Mouse (Mus musculus) lung, embryonic 16.5 days (tissue): Measurements from ENCODE around the gene Dnase2b. TPM values are rescaled to one million over a fixed set of nuclear protein-coding genes. Genes with fewer than 3 reads are reported as not detected.

Experiments
- ATAC-seq: fragments of 200-750 bp; cut with Nextera tagmentation; 2 replicates; pipeline ENCODE4 v1.8.0; 2017; ENCODE audit warnings: low read depth, mild to moderate bottlenecking, moderate library complexity
- H3K27ac ChIP-seq: fragments of 300-500 bp; sonication (generic); 2 replicates; pipeline ENCODE4 v1.5.1; 2014; ENCODE audit warnings: mild to moderate bottlenecking, control low read depth, low read length
- H3K27me3 ChIP-seq: fragments of 300-500 bp; sonication (generic); 2 replicates; pipeline ENCODE4 v1.6.1; 2014; ENCODE audit warnings: low read depth, low read length, mixed read lengths; ENCODE audit not compliant: control insufficient read depth, insufficient read depth
- H3K36me3 ChIP-seq: fragments of 300-500 bp; sonication (generic); 2 replicates; pipeline ENCODE4 v1.6.1; 2014; ENCODE audit warnings: low read length; ENCODE audit not compliant: control insufficient read depth, insufficient read depth
- H3K4me1 ChIP-seq: fragments of 300-500 bp; sonication (generic); replicated peaks from 2 replicates; pipeline ENCODE4 v1.6.1; 2014; ENCODE audit warnings: low read length, mixed read lengths; ENCODE audit not compliant: control insufficient read depth, insufficient read depth
- H3K4me2 ChIP-seq: fragments of 300-500 bp; sonication (generic); 2 replicates; pipeline ENCODE4 v1.6.1; 2014; ENCODE audit warnings: low read depth, low read length, control low read depth
- H3K4me3 ChIP-seq: fragments of 300-500 bp; sonication (generic); 2 replicates; pipeline ENCODE4 v1.5.1; 2014; ENCODE audit warnings: mild to moderate bottlenecking, low read length, control low read depth
- H3K9ac ChIP-seq: fragments of 300-500 bp; sonication (generic); 2 replicates; pipeline ENCODE4 v1.6.1; 2014; ENCODE audit warnings: low read length, control low read depth
- H3K9me3 ChIP-seq: fragments of 300-500 bp; sonication (generic); 2 replicates; pipeline ENCODE4 v1.6.1; 2016; ENCODE audit warnings: low read length; ENCODE audit not compliant: control insufficient read depth
- WGBS: fragments of 180-500 bp; shearing (Covaris S2); extraction: QIAGEN DNeasy Blood & Tissue Kit; methylation state at CpG from one replicate; pipeline ENCODE4 v1.1.7; 2014; 5-methylcytosine and 5-hydroxymethylcytosine counted together
- polyA plus RNA-seq: library from polyadenylated mRNA; unstranded; fragments of >200 nt; fragmentation: Nextera tagmentation; extraction: Ambion mirVana; gene quantifications from 2 replicates; pipeline ENCODE4 v1.2.1, GENCODE M21; 2015

The Dnase2b gene
- polyA plus RNA-seq: 0.10 TPM in 1 of 2 replicates, not detected in the other

DNA sequence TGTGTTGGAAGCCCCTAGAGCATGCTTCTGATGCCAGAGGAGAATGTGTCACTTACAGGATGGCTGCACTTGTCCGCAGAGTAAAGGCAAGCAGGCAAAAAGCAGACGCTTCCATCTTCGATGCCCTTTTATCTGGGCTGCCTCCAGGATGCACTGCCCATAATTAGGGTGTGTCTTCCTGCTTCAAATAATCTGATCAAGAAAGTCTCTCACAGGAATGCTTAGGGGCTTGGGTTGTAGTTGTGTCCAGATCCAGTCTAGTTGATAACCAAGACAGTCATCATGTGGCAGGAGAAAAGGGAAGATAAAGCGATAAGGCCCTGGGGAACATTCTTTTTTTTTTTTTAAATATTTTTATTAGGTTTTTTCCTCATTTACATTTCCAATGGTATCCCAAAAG is at the start of gene Dnase2b:
Gene Dnase2b, minus strand, starts transcription at position 101 of the 400 bp plus-strand sequence.
- 85% methylated on average over 4 of the region's 4 CpGs for WGBS
- Histone ChIP-seq H3K36me3 (no peaks in the 10 kb centered on the region), H3K4me3 (no peak within 1 kb of the TSS), H3K9ac (no peak within 1 kb of the TSS), H3K4me2 (no peak within 1 kb of the TSS), H3K9me3 (no peaks in the 10 kb centered on the region), H3K27ac (no peak within 1 kb of the TSS), H3K27me3 (no peaks in the 10 kb centered on the region), H3K4me1 (no peaks in the 10 kb centered on the region)
- ATAC-seq: no peak

DNA sequence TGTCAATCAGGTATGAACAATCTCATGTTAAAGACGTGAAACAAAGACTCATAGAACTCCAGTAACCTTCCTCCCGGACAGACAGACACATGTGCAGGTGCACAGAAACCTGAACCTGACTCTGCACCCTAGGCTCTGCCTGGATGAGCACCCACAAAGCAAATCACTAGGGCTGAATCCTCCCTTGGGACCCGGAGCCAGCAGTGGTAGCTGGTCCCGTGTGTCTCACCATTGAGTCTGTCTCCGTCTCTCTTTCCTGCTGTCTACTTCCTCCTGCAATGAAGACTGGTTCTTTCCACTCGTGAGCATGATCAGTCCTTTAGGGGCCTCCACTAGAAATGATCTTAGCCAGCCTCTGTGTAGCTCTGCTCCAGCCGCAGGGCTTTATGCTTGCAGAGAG is 46.5 kb upstream of the Dnase2b start:
- Histone ChIP-seq H3K9me3 (no peaks in the 10 kb centered on the region), H3K9ac (no peak overlapping the region), H3K4me2 (no peak overlapping the region), H3K36me3 (no peaks in the 10 kb centered on the region), H3K4me1 (no peaks in the 10 kb centered on the region), H3K27me3 (no peaks in the 10 kb centered on the region), H3K27ac (no peak overlapping the region), H3K4me3 (no peak overlapping the region)
- 73% methylated on average over 7 of the region's 7 CpGs for WGBS
- ATAC-seq: no peak

DNA sequence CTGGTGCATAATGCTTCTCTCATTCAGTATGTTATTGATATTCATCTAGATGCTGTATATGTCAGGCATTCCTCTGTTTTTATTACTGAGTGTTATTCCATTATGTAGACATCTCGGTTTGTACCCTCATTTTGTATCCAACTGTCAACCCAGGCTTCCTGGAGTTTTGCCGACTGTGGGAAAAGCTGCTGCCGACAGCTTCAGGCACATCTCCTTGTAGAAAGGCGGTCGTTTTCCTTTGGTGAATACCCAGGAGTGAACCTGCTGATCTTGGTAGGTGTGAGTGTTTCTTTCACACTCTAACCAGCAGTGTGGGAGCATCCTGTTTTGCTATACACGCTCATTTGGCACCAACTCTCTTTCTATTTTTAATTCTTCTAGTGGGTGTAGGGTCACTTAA is 45.6 kb upstream of the Dnase2b start:
- Histone ChIP-seq H3K4me1 (no peaks in the 10 kb centered on the region), H3K36me3 (no peaks in the 10 kb centered on the region), H3K4me2 (no peak overlapping the region), H3K9ac (no peak overlapping the region), H3K27me3 (no peaks in the 10 kb centered on the region), H3K4me3 (no peak overlapping the region), H3K27ac (no peak overlapping the region), H3K9me3 (no peaks in the 10 kb centered on the region)
- 42% methylated on average over 6 of the region's 6 CpGs for WGBS
- ATAC-seq: no peak

DNA sequence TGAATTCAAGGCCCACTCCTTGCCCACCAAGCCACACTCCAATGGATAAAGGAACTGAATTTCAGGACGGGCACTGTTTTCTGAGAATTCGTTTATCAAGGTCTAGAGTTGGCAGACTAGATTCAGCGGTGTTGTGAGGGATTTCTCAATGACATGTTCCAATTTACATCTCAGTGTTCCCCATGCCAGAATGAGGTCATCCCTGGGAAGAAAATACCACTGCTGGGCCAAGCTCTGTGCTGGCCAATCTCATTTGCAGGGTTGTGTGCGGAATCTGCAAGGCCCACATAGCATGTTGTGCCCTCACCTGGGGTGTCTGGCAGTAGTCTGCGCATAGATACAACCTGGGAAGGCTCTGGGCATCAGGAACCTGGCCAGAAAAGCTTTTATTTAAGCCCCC is 43.9 kb upstream of the Dnase2b start:
- no peak for ATAC-seq
- no peaks in the 10 kb centered on the region for H3K9me3 ChIP-seq
- 90% methylated on average over 5 of the region's 5 CpGs for WGBS

DNA sequence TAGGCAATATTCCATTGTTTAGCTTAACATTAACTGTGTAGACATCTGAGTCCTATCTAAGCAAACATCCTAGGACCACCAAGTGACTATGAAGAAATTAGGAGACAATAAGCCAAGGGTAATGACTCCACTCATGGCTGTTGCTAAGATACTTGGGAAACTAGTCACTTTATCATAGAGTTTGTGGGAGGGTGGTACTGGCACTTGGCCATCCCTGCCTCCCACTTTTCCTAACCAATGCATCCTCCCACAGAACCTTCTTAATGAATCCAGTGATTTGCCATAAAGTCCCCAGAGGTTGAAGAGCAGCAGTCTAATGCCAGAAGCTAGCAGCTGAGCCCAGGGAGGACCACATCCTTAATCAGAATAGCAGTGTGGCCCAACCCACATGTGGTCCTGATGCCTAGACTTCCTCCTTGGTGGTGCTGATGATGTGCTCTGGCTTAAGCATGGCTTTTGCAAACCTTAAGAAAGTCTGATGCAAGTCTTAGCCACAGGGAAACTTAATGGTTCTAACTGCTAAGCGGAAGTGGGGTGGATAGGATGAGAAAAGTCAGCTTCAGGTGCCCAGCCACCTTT is 42.8 kb upstream of the Dnase2b start:
- Histone ChIP-seq H3K4me3 (no peak overlapping the region), H3K9me3 (no peaks in the 10 kb centered on the region), H3K4me1 (peaks cover 3% of the 10 kb centered on the region; the same call in 1 of the 2 replicates), H3K36me3 (no peaks in the 10 kb centered on the region), H3K27ac (no peak overlapping the region), H3K4me2 (no peak overlapping the region), H3K27me3 (no peaks in the 10 kb centered on the region), H3K9ac (no peak overlapping the region)
- no peak for ATAC-seq
- 96% methylated on average over 1 of the region's 1 CpGs for WGBS

More for the DNA sequence above, 43.9 kb upstream of the Dnase2b start:
- Histone ChIP-seq H3K4me1 (no peaks in the 10 kb centered on the region), H3K27ac (no peak overlapping the region), H3K36me3 (no peaks in the 10 kb centered on the region), H3K9ac (no peak overlapping the region), H3K27me3 (no peaks in the 10 kb centered on the region), H3K4me2 (no peak overlapping the region), H3K4me3 (no peak overlapping the region)

DNA sequence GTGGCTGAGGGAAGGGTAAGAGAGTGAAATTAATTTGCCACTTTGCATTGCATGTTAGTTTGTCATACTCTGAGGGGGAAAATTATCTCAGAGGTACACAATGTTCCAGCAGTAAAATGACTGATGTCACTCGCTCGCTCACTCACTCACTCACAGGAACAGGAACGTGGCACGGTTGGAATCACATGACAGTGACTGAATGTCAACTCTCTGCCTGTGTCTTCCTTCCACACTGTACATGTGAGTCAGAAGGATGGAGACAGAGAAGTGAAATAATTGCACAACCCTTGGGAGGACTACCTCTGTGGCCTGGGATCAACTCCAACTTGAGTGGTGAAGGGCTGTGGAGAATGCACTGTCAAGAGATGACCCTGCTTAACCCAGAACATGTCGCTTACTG is 42.0 kb upstream of the Dnase2b start:
- no peaks in the 10 kb centered on the region for H3K27me3 ChIP-seq
- no peak overlapping the region for H3K27ac ChIP-seq
- 78% methylated on average over 5 of the region's 5 CpGs for WGBS
- no peak overlapping the region for H3K4me3 ChIP-seq
- peaks cover 3% of the 10 kb centered on the region; the same call in 1 of the 2 replicates for H3K4me1 ChIP-seq
- no peak for ATAC-seq
- no peak overlapping the region for H3K4me2 ChIP-seq
- H3K9ac ChIP-seq: no peak overlapping the region
- H3K9me3 ChIP-seq: no peaks in the 10 kb centered on the region
- no peaks in the 10 kb centered on the region for H3K36me3 ChIP-seq

DNA sequence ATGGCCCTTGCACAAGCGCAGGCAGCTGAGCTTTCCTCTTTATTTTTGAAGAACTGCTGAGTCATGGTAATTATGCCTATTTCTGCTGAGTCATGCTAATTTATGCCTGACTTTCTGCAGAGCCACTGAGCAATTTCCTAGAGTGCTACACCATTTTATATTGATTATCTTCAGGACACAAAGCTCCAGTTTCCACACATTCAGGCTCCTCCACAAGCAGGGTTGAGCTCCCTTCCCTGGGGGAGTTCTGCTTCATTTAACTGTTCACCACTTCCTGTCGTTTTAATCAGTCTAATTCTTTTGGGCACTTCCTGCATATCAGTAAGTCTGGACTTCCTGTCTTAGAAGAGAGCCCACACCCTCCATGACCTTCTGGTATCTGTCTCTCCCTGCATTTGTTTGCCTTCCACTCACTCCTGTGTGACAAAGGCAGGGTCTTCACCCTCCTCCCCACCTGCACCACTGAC is 39.7 kb upstream of the Dnase2b start:
- Histone ChIP-seq H3K9ac (no peak overlapping the region), H3K4me3 (no peak overlapping the region), H3K36me3 (no peaks in the 10 kb centered on the region), H3K4me1 (peaks cover 5% of the 10 kb centered on the region; the same call in 1 of the 2 replicates), H3K27ac (no peak overlapping the region), H3K4me2 (no peak overlapping the region), H3K9me3 (no peaks in the 10 kb centered on the region), H3K27me3 (no peaks in the 10 kb centered on the region)
- ATAC-seq: no peak
- WGBS: 44% methylated on average over 2 of the region's 2 CpGs

DNA sequence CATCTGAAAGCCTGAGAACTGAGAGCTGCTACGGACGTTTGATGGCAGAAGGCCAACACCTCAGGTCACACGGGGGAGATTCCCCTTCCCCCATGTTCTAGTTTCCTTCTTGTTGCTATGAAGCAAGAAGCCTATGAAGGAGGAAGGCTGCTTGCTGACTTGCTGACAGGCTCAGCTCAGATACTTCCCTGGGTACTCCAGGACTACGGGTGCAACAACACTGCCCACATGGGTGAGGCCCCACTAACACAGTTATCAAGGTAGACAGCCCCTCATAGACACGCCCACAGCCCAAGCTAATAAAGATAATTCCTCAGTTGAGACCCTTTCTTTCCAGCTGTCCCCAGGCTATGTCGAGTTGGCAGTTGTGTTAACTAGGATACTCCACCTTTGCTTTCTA is 38.3 kb upstream of the Dnase2b start:
- H3K4me3 ChIP-seq: no peak overlapping the region
- peak; percentile 20; the same call in 1 of the 2 replicates for ATAC-seq
- no peaks in the 10 kb centered on the region for H3K27me3 ChIP-seq
- H3K4me1 ChIP-seq: peaks cover 5% of the 10 kb centered on the region; the same call in 1 of the 2 replicates
- H3K9me3 ChIP-seq: no peaks in the 10 kb centered on the region
- H3K4me2 ChIP-seq: no peak overlapping the region
- H3K36me3 ChIP-seq: no peaks in the 10 kb centered on the region
- H3K27ac ChIP-seq: no peak overlapping the region
- WGBS: 48% methylated on average over 6 of the region's 6 CpGs
- no peak overlapping the region for H3K9ac ChIP-seq

DNA sequence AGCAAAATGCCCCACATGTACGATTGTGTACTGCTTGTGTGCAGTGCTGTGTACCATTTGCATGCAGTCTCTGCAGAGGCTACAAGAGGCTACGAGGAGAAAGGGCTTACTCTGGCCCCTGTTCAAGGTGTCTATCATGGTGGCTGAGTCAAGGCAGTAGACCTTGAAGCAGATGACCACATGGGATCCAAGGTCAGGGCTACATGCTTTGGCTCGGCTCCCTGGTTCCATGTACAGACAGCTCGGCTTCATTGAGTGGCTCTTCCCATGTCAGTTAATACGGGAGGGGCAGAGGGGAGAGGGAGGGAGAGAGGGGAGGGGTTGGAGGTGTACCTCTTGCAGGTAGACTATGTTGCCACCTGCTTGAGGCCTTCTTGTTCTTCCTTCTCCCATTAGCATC is 37.0 kb upstream of the Dnase2b start:
- H3K36me3 ChIP-seq: no peaks in the 10 kb centered on the region
- 70% methylated on average over 5 of the region's 5 CpGs for WGBS
- H3K9me3 ChIP-seq: no peaks in the 10 kb centered on the region
- H3K4me1 ChIP-seq: peaks cover 5% of the 10 kb centered on the region; the same call in 1 of the 2 replicates
- H3K4me2 ChIP-seq: no peak overlapping the region
- no peak overlapping the region for H3K27ac ChIP-seq
- no peak overlapping the region for H3K9ac ChIP-seq
- H3K27me3 ChIP-seq: no peaks in the 10 kb centered on the region
- H3K4me3 ChIP-seq: no peak overlapping the region
- ATAC-seq: 0 out of 2 replicates have a peak, but pooled peaks have one; percentile 4
